Mouse (Mus musculus) spleen, adult 10 weeks (tissue): Measurements from ENCODE around the gene Phf8. TPM values are rescaled to one million over a fixed set of nuclear protein-coding genes. Genes with fewer than 3 reads are reported as not detected.

Experiments used
- polyA plus RNA-seq: library from polyadenylated mRNA; stranded (reverse); fragments of 350-450 nt; fragmentation: Illumina TruSeq; extraction: RNeasy Lipid Tissue Mini Kit (QIAGEN cat#74804); gene quantifications from one replicate; pipeline ENCODE4 v1.2.3, GENCODE M21; 2015; ENCODE audit warnings: low replicate concordance; ENCODE audit not compliant: insufficient read depth

The Phf8 gene
- polyA plus RNA-seq: 45.6 TPM

DNA sequence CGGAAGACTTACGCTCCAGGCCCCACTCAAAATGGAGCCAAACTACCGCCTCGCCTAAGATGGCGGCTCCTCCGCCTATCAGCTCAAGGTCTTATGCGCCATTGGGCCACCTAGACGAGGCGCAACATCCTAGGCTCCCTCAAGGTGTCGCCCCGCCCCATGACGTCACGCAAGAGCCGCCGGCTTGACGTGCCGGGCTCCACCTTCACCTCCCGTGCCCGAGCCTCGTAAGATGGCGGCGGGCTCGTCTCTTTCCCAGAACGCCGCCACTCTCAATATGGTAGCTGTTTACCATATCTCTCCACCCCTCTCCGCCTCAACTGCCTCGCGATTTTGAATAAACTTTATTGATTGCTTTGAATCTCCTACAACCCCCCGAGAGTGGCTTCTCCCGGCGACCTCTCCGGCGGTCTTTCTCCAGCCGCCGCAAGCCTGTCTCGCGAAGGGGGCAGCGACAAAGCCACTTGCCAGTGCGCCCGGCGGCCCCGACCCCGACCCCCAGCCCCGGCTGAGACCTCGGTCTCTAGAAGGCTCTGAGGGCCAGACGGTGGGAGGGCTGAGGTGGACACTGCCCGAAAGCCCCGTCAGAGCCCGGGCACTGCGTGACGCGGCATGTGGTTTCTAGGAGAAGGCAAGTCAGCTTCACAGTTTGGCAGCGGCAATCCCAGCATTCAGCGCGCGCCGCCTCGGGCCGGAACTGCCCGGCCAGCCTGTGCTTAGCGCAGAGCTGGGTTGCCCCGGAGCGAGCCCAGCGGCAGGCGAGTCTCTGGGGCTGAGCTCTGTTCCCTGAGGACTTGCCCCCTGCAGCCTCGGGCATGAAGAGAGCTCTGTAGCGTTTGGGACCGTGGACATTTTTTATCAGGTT lies at the start of gene Phf8:
Gene Phf8 (plus strand): TSS at position 215 of the 865 bp plus-strand sequence.

Other genes starting within 250 kb of the Phf8 start
- gene Fam120c, start 176.5 kb upstream of the Phf8 start, polyA plus RNA-seq: 6.8 TPM